Mouse (Mus musculus) neural tube, embryonic 11.5 days (tissue): ENCODE results near the gene C1ra. TPM values are rescaled to one million over a fixed set of nuclear protein-coding genes. Genes with fewer than 3 reads are reported as not detected.
"Not testable (repeated sequence)": the region's sequence is repeated elsewhere in the genome, so short reads cannot be mapped to it uniquely, and the experiment has no call there.

ENCODE experiments used
- ATAC-seq: fragments of 200-750 bp; cut with Nextera tagmentation; 2 replicates; pipeline ENCODE4 v1.8.0; 2017; ENCODE audit warnings: moderate number of reproducible peaks, mild to moderate bottlenecking, moderate TSS enrichment, moderate library complexity; ENCODE audit not compliant: insufficient read depth, low FRiP score, low TSS enrichment
- DNase-seq: peaks from one replicate; pipeline ENCODE4 v3.0.0-alpha.2; 2015; ENCODE audit warnings: low spot score
- H3K27ac ChIP-seq: fragments of 300-500 bp; sonication (generic); 2 replicates; pipeline ENCODE4 v1.5.1; 2014; ENCODE audit warnings: low read depth, mild to moderate bottlenecking, low read length
- H3K27me3 ChIP-seq: fragments of 300-500 bp; sonication (generic); 2 replicates; pipeline ENCODE4 v1.6.1; 2014; ENCODE audit warnings: mild to moderate bottlenecking, low read length, mixed read lengths; ENCODE audit not compliant: control insufficient read depth, insufficient read depth
- H3K36me3 ChIP-seq: fragments of 300-500 bp; sonication (generic); 2 replicates; pipeline ENCODE4 v1.6.1; 2014; ENCODE audit warnings: mild to moderate bottlenecking, low read length, moderate library complexity, mixed read lengths; ENCODE audit not compliant: control insufficient read depth, insufficient read depth
- H3K4me1 ChIP-seq: fragments of 300-500 bp; sonication (generic); 2 replicates; pipeline ENCODE4 v1.6.1; 2014; ENCODE audit warnings: low read length, mixed read lengths; ENCODE audit not compliant: control insufficient read depth, insufficient read depth
- H3K4me2 ChIP-seq: fragments of 300-500 bp; sonication (generic); 2 replicates; pipeline ENCODE4 v1.6.1; 2014; ENCODE audit warnings: low read depth, mild to moderate bottlenecking, moderate library complexity
- H3K4me3 ChIP-seq: fragments of 300-500 bp; sonication (generic); 2 replicates; pipeline ENCODE4 v1.5.1; 2014; ENCODE audit warnings: low read depth, low read length
- H3K9ac ChIP-seq: fragments of 300-500 bp; sonication (generic); 2 replicates; pipeline ENCODE4 v1.6.1; 2014; ENCODE audit warnings: mild to moderate bottlenecking, low read length
- H3K9me3 ChIP-seq: fragments of 300-500 bp; sonication (generic); 2 replicates; pipeline ENCODE4 v1.6.1; 2016; ENCODE audit warnings: low read length; ENCODE audit not compliant: control insufficient read depth
- WGBS: fragments of 180-500 bp; shearing (Covaris S2); extraction: QIAGEN DNeasy Blood & Tissue Kit; methylation state at CpG from one replicate; pipeline ENCODE4 v1.1.7; 2014; 5-methylcytosine and 5-hydroxymethylcytosine counted together
- polyA plus RNA-seq: library from polyadenylated mRNA; unstranded; fragments of >200 nt; fragmentation: Nextera tagmentation; extraction: Ambion mirVana; gene quantifications from 2 replicates; pipeline ENCODE4 v1.2.1, GENCODE M21; 2014

C1ra gene
- polyA plus RNA-seq, 1 experiment from 2014 or later = 0.12 TPM

- no peak for ATAC-seq
- Histone ChIP-seq H3K9me3 (no peaks in the 10 kb centered on the region), H3K27me3 (no peaks in the 10 kb centered on the region), H3K9ac (no peak overlapping the region), H3K4me3 (no peak overlapping the region), H3K36me3 (no peaks in the 10 kb centered on the region), H3K4me1 (no peaks in the 10 kb centered on the region), H3K27ac (no peak overlapping the region), H3K4me2 (no peak overlapping the region)
- no peak for DNase-seq
- 85% methylated on average over 2 of the region's 2 CpGs for WGBS
These were observed 33.2 kb downstream of the C1ra start for GRCm38 (mm10) chr6:124545425-124545824.

GRCm38 (mm10) chr6:124547979-124548378, 35.8 kb downstream of the C1ra start:
- not testable (repeated sequence) for H3K36me3 ChIP-seq, H3K9me3 ChIP-seq, H3K4me2 ChIP-seq, H3K27me3 ChIP-seq, ATAC-seq, H3K4me3 ChIP-seq, H3K4me1 ChIP-seq, DNase-seq, H3K9ac ChIP-seq, H3K27ac ChIP-seq
- WGBS = 98% methylated on average over 3 of the region's 3 CpGs

- Histone ChIP-seq H3K9me3 (peaks cover 4% of the 10 kb centered on the region; the same call in 1 of the 2 replicates), H3K4me1 (no peaks in the 10 kb centered on the region), H3K27ac (no peak overlapping the region), H3K27me3 (no peaks in the 10 kb centered on the region), H3K36me3 (no peaks in the 10 kb centered on the region), H3K4me2 (no peak overlapping the region), H3K4me3 (no peak overlapping the region), H3K9ac (no peak overlapping the region)
- DNase-seq = no peak
- ATAC-seq = no peak
- 90% methylated on average over 3 of the region's 3 CpGs for WGBS
These were observed 36.9 kb downstream of the C1ra start for GRCm38 (mm10) chr6:124549023-124549550.

- ATAC-seq (no peak), DNase-seq (no peak)
- WGBS = 69% methylated on average over 22 of the region's 22 CpGs
- H3K9ac ChIP-seq = no peak overlapping the region
- H3K4me3 ChIP-seq = no peak overlapping the region
- no peaks in the 10 kb centered on the region for H3K27me3 ChIP-seq
- H3K9me3 ChIP-seq = peaks cover 4% of the 10 kb centered on the region; the same call in 1 of the 2 replicates
- H3K4me1 ChIP-seq = no peaks in the 10 kb centered on the region
- no peaks in the 10 kb centered on the region for H3K36me3 ChIP-seq
- H3K4me2 ChIP-seq = no peak overlapping the region
- no peak overlapping the region for H3K27ac ChIP-seq
These were observed 40.6 kb downstream of the C1ra start for GRCm38 (mm10) chr6:124552766-124553165.

GRCm38 (mm10) chr6:124555956-124556355, 43.8 kb downstream of the C1ra start:
- H3K4me3 ChIP-seq, H3K4me1 ChIP-seq, ATAC-seq, H3K36me3 ChIP-seq, DNase-seq, H3K4me2 ChIP-seq, H3K27me3 ChIP-seq, H3K9me3 ChIP-seq, H3K27ac ChIP-seq, H3K9ac ChIP-seq: not testable (repeated sequence)
- 76% methylated on average over 2 of the region's 2 CpGs for WGBS

GRCm38 (mm10) chr6:124561156-124561555, 49.0 kb downstream of the C1ra start:
- WGBS = 85% methylated on average over 4 of the region's 4 CpGs
- not testable (repeated sequence) for H3K9me3 ChIP-seq, H3K27me3 ChIP-seq, ATAC-seq, H3K4me2 ChIP-seq, H3K9ac ChIP-seq, H3K27ac ChIP-seq, H3K4me1 ChIP-seq, DNase-seq, H3K36me3 ChIP-seq, H3K4me3 ChIP-seq

- H3K4me3 ChIP-seq, H3K4me2 ChIP-seq, H3K27me3 ChIP-seq, ATAC-seq, H3K36me3 ChIP-seq, DNase-seq, H3K9me3 ChIP-seq, H3K4me1 ChIP-seq, H3K9ac ChIP-seq, H3K27ac ChIP-seq: not testable (repeated sequence)
- 90% methylated on average over 2 of the region's 2 CpGs for WGBS
These were observed 49.4 kb downstream of the C1ra start for GRCm38 (mm10) chr6:124561611-124562010.

GRCm38 (mm10) chr6:124570026-124570425, 57.8 kb downstream of the C1ra start, which contains the start of gene C1rb:
C1rb (plus strand) TSS chr6:124570294.
- no peaks in the 10 kb centered on the region for H3K36me3 ChIP-seq

More at GRCm38 (mm10) chr6:124570026-124570425, 57.8 kb downstream of the C1ra start, which contains the start of gene C1rb:
- Histone ChIP-seq H3K9ac (no peak within 1 kb of the TSS), H3K27ac (no peak within 1 kb of the TSS), H3K27me3 (no peaks in the 10 kb centered on the region), H3K9me3 (no peaks in the 10 kb centered on the region), H3K4me1 (no peaks in the 10 kb centered on the region), H3K4me2 (no peak within 1 kb of the TSS), H3K4me3 (no peak within 1 kb of the TSS)
- peak; percentile 75 for DNase-seq
- ATAC-seq = no peak
- 4% methylated on average over 8 of the region's 8 CpGs for WGBS
